Mouse (Mus musculus) retina, adult 2 months (tissue): ENCODE results near the gene Slc27a5.

Experiments
- DNase-seq: peaks from one replicate; pipeline ENCODE4 v3.0.0-alpha.2; 2012; ENCODE audit warnings: low read depth, low spot score

Gene Slc27a5

DNA sequence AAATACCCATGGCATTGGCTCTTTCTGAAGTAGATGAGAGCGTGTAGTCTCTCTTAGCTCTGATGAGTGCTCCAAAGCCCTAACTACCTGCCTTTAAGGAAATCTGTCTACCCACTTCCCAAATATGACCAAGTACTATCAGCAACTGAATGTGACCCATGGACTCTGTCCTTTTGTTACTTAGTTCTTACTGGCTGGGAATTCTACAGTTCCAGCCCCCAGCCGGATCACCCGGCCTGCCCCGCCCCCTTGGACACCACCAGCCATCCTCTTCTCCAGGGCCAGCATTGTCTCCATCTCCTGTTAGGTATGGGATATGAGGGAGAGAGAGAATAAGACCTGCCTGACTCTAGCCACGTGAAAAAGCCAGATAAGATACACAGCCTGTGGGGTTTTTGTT is at the start of gene Slc27a5:
Slc27a5 (minus strand) TSS at position 140 of the 400 bp plus-strand sequence.
- no peak for DNase-seq

DNA sequence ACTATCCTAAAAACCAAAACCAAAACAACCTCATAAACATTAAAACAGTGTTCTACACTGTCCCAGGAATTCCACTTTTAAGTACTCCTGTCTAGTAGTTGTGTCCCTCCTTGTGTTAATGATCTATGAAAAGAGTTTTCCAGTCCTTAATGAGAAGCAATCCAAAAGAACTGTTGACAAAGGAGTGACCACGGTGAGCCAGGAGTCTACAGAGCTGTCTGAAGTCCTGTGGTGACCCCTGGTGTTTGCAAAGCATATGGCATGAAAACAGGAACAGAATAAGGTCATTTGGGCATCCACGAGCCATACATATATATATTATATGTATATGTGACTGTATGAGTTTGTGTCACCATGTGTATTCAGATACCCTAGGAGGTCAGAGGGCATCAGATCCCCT is 48.1 kb upstream of the Slc27a5 start:
- no peak for DNase-seq

DNA sequence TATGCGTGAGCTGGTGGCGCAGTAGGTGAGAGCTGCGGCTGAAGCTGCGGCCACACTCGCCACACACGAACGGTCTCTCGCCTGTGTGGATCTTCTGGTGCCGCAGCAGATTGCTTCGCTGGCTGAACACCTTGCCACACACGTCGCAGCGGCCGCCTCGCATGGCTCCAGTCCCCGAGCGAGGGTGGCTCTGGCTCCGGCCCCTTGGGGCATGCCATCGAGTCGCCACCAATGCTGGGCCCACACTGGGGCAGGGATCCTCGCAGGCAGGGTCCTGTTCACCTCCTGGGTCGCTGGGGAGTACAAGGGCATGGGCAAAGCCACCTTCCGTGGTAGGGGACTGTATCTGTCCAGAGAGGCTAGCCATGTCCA is 46.2 kb upstream of the Slc27a5 start:
- no peak for DNase-seq

DNA sequence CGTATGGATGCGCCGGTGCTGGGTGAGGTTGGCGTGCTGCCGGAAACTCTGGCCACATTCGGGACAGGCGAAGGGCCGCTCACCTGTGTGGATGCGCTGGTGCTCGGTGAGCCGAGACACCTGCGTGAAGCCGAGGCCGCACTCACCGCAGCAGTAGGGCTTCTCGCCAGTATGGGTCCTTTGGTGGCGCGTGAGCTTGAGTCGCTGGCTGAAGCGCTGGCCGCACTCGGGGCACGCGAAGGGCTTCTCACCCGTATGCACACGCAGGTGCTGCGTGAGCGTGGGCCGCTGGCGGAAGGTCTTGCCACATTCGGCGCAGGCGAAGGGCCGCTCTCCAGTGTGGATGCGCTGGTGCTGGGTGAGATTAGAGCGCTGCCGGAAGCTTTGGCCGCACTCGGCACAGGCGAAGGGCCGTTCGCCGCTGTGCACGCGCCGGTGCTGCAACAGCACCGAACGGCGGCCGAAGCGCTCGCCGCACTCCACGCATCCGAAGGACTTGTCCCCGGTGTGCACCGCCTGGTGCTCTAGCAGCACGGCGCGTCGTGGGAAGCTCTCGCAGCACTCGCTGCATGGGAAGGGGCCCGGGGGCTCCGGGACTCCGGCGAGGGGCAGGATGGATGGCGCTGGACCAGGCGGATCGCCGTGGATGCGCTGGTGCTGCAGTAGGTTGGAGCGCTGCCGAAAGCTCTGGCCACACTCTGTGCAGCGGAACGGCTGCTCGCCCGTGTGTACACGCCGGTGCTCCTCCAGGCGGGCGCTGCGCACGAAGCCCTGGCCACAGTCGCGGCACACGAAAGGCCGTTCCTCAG is 45.7 kb upstream of the Slc27a5 start:
- DNase-seq, result no peak

DNA sequence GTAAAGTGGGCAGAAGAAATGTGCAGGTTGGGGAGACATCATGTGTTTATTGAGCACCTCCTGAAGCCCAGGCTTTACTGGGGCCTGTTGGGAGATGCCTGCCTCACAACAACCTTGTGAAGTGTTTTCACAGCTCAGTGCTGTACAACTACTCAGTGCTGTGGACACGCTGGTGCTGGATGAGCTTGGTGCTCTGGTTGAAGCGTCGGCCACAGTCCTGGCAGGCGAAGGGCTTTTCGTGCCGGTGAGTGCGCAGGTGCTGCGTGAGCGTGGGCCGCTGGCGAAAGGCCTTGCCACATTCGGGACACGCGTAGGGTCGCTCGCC is 45.1 kb upstream of the Slc27a5 start:
- no peak for DNase-seq

DNA sequence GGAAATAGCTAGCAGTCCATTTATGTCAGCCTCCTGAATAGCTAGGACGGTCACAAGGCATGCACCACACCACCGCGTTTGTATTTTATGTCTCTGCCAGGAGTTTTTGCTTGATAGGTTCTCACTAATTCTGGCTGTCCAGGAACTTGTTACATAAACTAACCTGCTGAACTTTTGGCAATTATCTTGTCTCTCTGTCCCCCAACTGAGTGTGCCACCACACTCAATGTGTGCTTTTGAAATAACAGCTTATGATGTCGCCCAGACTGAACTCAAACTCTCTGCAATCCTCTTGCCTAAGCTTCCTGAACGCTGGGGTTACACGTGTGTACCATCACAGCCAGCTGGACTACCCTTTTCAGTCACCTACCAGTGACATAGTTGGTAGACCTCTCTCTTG is 44.5 kb upstream of the Slc27a5 start:
- DNase-seq, result no peak

DNA sequence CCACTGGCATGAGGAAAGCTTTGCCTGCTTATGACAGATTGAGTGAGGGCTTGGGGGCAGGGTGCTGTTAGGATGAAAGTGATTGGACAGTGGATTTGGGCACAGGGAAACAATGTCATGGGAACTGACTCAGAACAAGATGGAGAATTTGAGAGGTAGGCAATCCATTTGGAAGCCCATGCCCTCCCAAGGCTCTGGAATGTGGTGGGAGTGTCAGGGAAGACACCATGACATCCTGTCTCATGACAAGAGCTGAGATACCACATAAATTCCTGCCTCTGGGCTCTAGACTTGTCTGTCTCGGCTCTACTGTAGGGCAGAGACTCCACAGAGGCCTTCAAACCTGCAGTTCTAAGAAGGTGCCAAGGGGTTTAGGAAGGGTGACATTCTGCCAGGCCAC is 43.3 kb upstream of the Slc27a5 start:
- DNase-seq, result no peak

DNA sequence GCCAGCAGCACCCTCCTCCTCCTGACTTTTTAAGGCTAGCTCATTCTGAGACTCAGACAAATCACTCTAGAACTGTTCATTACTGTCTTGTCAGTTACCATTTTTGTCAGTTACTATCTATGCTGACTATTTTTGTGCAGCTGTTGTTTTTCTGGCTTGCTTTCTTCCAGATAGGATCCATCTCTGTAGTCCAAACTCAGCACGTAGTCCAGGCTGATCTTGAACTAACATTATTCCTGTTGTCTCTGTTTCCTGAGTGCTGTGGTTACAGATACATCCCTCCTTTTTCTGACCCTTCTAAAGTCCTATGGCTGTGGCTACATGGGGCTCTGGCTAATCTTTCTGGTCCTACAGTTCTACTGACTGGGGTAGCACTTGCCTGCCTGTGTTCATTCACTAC is 41.2 kb upstream of the Slc27a5 start:
- no peak for DNase-seq

DNA sequence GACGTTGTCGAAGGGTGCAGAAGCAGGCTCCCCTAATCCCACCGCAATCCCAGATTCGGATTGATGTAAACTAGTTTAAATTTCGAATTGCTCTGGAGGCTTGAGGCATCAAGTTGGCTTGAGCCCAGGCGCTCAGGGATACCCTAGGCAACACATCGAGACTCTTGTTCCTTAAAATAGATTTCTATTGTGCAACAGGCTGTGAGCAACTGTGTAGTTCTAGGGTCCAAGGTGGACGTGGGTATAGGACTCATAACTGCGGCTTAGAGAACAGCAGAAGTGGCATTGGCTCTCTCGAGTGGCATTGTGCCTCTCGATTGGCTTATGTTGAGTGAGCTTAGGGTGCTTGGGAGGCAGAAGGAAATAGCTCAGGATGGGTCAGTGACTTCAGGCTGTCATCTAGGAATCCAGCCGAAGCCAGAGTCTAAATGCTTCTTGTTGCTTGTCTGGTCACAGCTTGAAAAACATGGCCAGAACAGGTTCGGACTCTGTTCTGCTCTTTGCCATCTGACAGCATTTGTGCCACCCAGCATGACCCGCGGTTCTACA is 40.7 kb upstream of the Slc27a5 start:
- no peak for DNase-seq

DNA sequence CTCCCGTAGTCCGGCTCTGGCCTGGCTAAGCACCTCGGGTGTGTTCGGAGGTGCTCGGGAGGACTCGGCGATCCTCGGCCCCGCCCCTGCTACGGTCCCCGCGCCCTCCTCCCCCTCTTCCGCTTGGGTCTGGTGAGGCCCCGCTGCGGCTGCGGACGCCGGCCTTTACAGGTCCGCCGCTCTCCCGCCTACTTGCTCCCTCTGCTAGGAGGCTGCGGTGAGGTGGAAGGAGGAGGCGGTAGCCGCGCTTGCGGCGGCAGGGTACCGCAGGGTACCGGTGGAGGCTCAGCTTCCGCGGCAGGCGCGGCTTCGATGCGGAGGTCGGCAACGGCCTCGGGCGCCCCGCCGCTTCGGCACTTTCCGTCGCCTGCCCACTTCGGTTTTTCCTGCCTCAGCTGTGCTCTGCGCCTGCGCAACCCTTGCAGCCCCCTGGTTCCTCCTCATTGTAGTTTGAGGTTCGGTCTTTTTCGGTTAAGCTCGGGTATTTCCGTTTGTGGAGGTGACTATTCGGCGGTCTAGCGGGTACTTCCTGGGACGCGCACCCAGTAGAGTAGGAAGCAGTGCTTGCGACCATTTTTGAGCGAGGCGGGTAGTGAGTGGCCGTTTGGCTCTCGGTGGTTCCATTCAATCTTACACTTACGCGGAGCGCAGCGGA is 40.0 kb upstream of the Slc27a5 start, which contains the start of gene Ube2m:
Ube2m (minus strand) TSS at position 375 of the 655 bp plus-strand sequence.
- peak; percentile 86 for DNase-seq

DNA sequence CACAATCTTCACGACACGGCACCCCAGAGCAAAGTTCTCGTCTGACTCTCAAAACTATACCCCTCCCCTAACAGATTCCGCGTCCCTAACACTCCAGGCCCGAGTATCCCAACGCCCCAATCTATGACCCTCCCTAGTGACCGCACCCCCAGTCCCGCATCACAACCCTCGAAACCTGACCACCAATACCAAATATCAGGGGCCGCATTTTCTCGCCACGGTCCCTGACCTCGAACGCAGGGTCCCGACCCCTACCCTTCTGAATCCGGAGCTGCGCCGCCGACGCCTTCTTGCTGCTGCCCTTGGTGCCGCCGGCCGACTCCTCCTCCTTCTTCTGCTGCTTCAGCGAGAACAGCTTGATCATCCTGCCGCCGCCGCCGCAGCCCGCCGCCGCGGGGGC is 39.4 kb upstream of the Slc27a5 start:
- DNase-seq, result no peak

DNA sequence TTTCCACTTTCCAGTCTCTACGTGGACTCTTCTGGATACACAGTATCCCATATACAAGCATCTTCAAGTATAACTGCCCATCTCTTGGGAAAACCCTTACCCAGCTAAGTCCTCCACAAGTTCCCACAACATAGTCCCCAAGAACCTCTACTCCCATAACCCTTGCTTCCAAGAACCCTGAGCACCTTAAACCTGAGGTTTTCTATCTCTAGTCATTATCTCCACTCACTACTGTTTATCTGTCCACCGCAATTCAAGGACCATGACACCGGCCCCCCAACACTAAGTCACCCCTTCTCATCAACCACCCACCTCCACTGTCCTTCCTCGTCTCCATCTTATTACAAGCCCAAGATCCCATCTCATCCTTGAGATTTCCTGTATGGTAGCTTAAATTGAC is 38.8 kb upstream of the Slc27a5 start:
- no peak for DNase-seq

DNA sequence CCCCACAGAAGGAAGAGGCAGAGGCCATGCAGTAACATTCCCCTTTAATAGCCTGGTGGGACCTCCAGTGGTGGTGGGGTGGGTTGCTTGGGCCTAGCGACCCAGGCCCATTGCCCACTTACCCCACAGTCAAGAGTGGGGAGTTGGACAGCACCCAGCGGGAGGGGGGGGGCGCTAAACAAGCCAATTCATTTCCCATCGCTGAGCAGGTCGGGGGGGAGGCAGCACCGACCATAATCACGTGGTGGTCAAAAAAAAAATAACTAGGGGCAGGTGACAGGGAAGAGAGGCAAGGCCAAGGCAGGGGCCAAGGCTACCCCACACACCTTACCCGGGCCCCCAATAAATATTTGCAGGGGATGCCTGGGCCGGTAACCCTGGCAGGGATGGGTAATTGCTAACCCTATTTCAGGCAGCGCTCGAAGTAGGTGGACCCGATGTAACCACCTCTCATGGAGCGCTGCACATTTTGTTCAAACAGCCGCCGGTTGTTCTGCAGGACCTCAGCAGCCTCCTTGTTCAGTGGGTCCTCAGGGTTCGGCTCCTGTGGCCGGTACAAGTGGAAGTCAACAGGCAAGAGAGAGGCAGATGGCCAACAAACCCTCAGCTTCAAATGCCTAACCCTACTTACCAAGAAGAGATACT is 37.3 kb upstream of the Slc27a5 start:
- no peak for DNase-seq

DNA sequence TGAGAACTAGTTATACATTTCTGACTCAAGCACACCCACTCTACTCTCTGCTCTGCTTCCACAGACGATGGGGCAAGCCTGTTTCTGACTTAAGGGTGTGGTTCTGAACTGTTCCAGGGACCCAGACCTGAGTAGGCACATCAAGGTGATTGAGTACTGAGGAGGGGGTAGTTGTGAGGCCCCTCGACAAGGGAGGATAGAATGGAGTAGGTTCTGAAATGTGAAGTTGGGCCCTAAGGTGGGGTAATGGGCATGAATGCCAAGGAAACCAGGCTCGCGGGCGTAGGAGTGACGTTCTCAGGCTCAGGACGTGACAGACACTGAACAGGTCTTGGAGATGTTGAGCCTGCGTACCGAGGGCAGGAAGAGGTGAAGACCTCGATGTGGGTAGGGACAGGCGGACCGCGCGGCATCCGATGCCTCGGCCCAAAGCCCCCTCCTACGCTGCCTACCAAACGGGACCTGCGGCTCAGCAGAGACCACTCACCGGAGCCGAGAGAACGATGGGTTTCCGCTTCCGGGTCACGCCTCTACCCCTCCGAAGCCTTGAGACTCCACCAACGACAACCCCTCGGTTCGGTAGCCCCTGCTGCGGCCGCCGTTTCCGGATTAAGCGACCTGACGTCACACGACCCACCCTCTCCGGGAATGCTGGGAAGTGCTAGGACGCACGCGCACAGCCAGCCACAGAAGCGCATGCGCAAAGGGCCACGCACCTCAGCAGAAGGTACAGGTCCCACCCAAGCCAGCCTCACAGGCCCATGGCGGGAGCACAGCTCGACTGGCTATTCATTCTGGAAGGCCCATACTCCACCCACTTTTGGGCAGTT is 36.4 kb upstream of the Slc27a5 start, which contains the start of gene Chmp2a:
Chmp2a (minus strand) TSS at position 660 of the 830 bp plus-strand sequence.
- DNase-seq, result peak; percentile 92

DNA sequence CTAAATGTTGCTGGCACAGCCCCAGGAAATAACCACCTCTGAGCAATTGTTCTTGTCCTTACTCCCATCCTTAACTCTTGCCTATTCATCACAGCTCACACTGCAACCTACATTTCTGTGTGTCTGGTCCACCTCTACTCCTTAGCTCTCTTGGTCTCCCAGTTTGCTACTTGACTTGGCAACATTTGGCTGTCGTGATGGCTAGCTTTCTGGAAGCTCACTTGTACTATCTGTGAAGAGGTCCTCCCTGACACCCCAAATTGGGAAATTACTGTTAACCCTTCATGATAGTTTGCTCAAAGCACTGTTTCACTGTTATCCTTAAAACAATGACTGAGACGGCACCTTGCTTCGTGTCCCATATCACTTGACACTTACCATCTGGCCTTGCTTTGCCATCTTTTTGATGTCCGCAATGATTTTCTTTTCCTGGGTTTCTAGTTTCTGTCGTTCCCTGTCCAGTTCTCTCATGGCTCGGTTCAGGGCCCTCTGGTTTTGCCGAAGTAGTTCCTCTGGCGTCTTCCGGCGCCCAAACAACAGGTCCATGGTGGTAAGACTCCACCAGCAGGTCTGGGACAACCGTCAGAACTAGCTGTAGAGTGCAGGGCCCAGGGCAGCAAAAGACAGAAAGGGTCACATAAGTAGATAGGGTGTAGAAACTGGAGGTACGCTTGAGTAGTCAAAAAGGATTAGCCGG is 35.6 kb upstream of the Slc27a5 start:
- no peak for DNase-seq

DNA sequence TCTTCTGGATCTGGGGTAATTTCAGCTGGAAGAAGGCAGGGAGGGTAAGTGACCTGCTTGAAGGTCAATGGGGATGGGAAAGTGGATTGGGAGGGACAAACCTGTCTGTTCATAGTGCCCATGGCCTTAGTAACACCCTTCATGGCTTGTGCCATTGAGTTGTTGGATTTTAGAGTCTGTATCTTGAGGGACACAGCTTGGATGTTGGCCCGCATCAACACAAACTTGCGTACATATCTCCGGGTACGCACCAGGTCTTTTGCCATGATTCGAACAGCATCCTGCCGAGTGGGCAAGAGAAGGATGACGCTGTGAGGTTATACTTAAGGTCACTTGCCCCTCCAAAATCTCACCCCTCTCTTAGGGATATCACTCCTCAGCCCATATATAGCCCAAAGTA is 34.5 kb upstream of the Slc27a5 start:
- no peak for DNase-seq

DNA sequence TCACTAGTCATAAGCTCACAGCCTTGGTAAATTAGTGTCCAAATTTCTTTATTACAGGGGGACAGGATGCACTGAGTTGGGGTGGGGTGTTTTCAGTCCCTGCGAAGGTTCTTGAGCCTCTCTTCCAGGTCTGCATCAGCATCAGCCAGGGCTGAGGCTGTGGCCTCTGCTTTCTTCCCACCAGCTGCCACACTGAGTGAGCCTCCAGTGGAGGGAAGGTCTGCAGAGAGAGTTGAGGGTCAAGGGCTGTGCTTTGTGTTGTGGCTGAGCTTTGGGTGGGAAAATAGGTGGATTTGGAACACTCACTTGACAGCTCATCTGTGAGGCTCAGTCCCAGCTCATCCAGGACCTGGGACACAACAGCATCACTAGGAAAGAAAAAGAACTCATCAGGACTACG is 34.0 kb upstream of the Slc27a5 start:
- no peak for DNase-seq

DNA sequence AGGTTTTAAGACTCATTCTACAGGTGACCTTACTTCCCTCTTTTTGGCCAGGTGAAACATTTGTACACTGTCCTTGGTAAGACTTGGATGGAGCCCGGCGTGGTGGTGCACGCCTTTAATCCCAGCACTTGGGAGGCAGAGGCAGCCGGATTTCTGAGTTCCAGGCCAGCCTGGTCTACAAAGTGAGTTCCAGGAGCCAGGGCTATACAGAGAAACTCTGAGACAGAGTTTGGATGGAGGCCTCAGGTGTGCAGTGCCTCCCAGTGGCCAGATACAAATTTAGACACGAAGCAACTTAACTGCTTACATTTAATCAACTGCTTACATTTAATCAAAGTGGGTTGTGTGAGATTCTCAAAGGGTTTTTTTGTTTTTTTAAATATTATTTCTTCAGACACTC is 33.1 kb upstream of the Slc27a5 start:
- no peak for DNase-seq

DNA sequence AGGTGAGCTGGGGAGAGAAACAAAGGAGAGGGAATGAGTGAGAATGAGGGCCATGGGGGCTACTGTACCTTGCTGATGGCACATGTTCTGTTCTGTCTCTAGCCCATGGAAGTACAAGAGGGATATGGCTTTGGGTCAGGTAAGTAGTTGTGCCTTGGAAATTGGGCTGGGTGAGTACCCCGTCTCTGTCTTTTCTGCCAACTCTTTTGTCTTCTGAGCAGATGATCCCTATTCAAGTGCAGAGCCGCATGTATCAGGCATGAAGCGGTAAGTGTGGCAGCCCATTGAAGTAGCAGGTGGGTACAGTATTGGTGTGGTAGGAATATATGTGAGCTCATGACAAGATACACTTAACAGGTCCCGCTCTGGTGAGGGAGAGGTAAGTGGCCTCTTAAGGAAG is 31.0 kb upstream of the Slc27a5 start:
- no peak for DNase-seq

DNA sequence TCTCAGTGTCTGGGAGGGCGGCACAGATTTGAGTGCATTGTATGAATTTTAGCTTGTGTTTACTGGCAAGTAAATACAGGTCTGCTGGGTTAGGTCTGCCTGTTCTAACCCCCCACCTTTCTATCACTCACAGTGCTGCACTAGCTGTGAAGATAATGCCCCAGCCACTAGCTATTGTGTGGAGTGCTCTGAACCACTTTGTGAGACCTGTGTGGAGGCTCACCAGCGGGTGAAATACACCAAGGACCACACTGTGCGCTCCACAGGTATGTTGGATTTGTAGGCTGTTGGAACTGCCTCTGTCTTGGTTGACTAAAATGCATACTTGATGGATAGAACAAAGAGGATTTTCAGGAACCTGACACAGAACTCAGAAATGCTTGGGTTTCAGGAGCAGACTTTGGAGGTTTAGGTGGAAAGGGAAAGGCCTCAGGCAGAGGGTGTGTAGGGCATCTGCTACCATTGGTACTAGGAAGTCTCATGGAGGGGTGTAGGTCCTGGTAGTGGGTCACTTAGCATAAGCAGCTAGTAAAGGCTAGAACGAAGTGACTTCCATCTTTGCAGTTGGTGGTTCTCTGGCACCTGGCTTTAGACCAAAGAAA is 27.6 kb upstream of the Slc27a5 start:
- DNase-seq, result no peak

DNA sequence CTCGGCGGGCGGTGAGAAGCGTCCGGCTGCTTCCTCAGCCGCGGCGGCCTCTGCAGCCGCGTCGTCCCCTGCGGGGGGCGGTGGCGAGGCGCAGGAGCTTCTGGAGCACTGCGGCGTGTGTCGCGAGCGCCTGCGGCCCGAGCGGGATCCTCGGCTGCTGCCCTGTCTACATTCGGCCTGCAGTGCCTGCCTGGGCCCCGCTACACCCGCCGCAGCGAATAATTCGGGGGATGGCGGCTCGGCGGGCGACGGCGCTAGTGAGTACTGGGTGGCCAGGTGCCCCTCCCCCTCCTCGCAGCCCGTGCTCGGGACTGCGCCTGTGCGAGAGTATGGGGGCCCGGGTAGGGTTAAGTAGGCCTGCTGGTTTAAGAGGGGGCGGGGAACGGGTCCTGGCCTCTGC is 26.8 kb upstream of the Slc27a5 start:
- DNase-seq, result no peak
